8 mouse cellular contexts compared by ENCODE assay signal in genomic region chr2:84872105-84872716, GRCm38 (mm10). TPM values are rescaled to one million over a fixed set of nuclear protein-coding genes. Genes with fewer than 3 reads are reported as not detected.
A peak's percentile ranks its signal among the peaks of the same experiment; 100 is the strongest.
DNase-seq lines count a peak whose midpoint lies in the region; ATAC-seq and TF ChIP-seq lines count a peak whose summit lies in the region.

No protein-coding gene starts in this region.

- peak overlapping the region; percentile 45 for H3K9ac ChIP-seq in ES-Bruce4 (ENCODE audit: low read depth, poor library complexity, severe bottlenecking)
- H3K9ac ChIP-seq in hindbrain, embryonic 15.5 days: peak overlapping the region; percentile 44
- peak overlapping the region; percentile 33; the same call in 1 of the 2 replicates for H3K9ac ChIP-seq in limb, embryonic 15.5 days
- peak overlapping the region; percentile 44; the same call in 1 of the 2 replicates for H3K9ac ChIP-seq in midbrain, embryonic 14.5 days (replicated peaks; ENCODE audit: low read length)

- peak overlapping the region; percentile 44 for H3K4me3 ChIP-seq in ES-Bruce4 (ENCODE audit: low read depth, low read length)
- peak overlapping the region; percentile 61 for H3K4me3 ChIP-seq in hindbrain, embryonic 15.5 days
- peak overlapping the region; percentile 52 for H3K4me3 ChIP-seq in limb, embryonic 15.5 days
- peak overlapping the region; percentile 46 for H3K4me3 ChIP-seq in midbrain, embryonic 14.5 days (replicated peaks; ENCODE audit: low read depth, low read length)

- WGBS in hindbrain, embryonic 15.5 days: under 1% methylated on average over 78 of the region's 78 CpGs
- under 1% methylated on average over 78 of the region's 78 CpGs for WGBS in limb, embryonic 15.5 days
- WGBS in midbrain, embryonic 14.5 days: 1% methylated on average over 75 of the region's 78 CpGs

- peak overlapping the region; percentile 92 for H3K4me2 ChIP-seq in hindbrain, embryonic 15.5 days
- H3K4me2 ChIP-seq in limb, embryonic 15.5 days: peak overlapping the region; percentile 97
- peak overlapping the region; percentile 77 for H3K4me2 ChIP-seq in midbrain, embryonic 14.5 days (ENCODE audit: low read length)

- no peak overlapping the region for H3K27ac ChIP-seq in ES-Bruce4 (ENCODE audit: insufficient read depth, low read length)
- no peak overlapping the region for H3K27ac ChIP-seq in hindbrain, embryonic 15.5 days (replicated peaks)
- H3K27ac ChIP-seq in limb, embryonic 15.5 days: no peak overlapping the region
- no peak overlapping the region for H3K27ac ChIP-seq in midbrain, embryonic 14.5 days (replicated peaks; ENCODE audit: low read depth, low read length)

- no peaks in the 10 kb centered on the region for H3K9me3 ChIP-seq in ES-Bruce4 (replicated peaks; ENCODE audit: control insufficient read depth, insufficient read depth, low read length, poor library complexity, severe bottlenecking)
- H3K9me3 ChIP-seq in hindbrain, embryonic 15.5 days: no peaks in the 10 kb centered on the region
- no peaks in the 10 kb centered on the region for H3K9me3 ChIP-seq in limb, embryonic 15.5 days
- H3K9me3 ChIP-seq in midbrain, embryonic 14.5 days (ENCODE audit: control insufficient read depth, low read length): no peaks in the 10 kb centered on the region

- TF ChIP-seq CTCF in ES-Bruce4 (IDR thresholded peaks at IDR 0.05; ENCODE audit: low read depth, low read length): no peak

- peaks cover 14% of the 10 kb centered on the region for H3K27me3 ChIP-seq in ES-Bruce4 (ENCODE audit: control insufficient read depth, insufficient read depth, low read length, poor library complexity, severe bottlenecking)
- H3K27me3 ChIP-seq in hindbrain, embryonic 15.5 days: peaks cover 79% of the 10 kb centered on the region
- H3K27me3 ChIP-seq in limb, embryonic 15.5 days: peaks cover 97% of the 10 kb centered on the region
- peaks cover 47% of the 10 kb centered on the region for H3K27me3 ChIP-seq in midbrain, embryonic 14.5 days (ENCODE audit: control insufficient read depth, insufficient read depth, low read length)

- TF ChIP-seq POLR2A in ES-Bruce4 (IDR thresholded peaks at IDR 0.05; ENCODE audit: insufficient read depth, low read length): no peak

- H3K4me1 ChIP-seq in ES-Bruce4 (ENCODE audit: control insufficient read depth, insufficient read depth, low read length): no peaks in the 10 kb centered on the region
- peaks cover 12% of the 10 kb centered on the region for H3K4me1 ChIP-seq in hindbrain, embryonic 15.5 days (replicated peaks)
- peaks cover 13% of the 10 kb centered on the region for H3K4me1 ChIP-seq in limb, embryonic 15.5 days
- H3K4me1 ChIP-seq in midbrain, embryonic 14.5 days (ENCODE audit: control insufficient read depth, insufficient read depth, low read length): 0 out of 2 replicates have a peak, but pooled peaks cover 6% of the 10 kb centered on the region

- ATAC-seq in hindbrain, embryonic 15.5 days (ENCODE audit: low FRiP score, low read depth): peak; percentile 55
- ATAC-seq in limb, embryonic 15.5 days (ENCODE audit: insufficient number of reproducible peaks, low FRiP score, low TSS enrichment, low read depth): no peak
- peak; percentile 54; the same call in 1 of the 2 replicates for ATAC-seq in midbrain, embryonic 14.5 days (ENCODE audit: low FRiP score, low TSS enrichment)

- no peak for TF ChIP-seq EP300 in ES-Bruce4 (IDR thresholded peaks at IDR 0.05; ENCODE audit: insufficient read depth, low read depth, low read length)

- no peaks in the 10 kb centered on the region for H3K36me3 ChIP-seq in ES-Bruce4 (ENCODE audit: control insufficient read depth, insufficient read depth, low read length, poor library complexity, severe bottlenecking)
- no peaks in the 10 kb centered on the region for H3K36me3 ChIP-seq in hindbrain, embryonic 15.5 days
- H3K36me3 ChIP-seq in limb, embryonic 15.5 days: no peaks in the 10 kb centered on the region
- H3K36me3 ChIP-seq in midbrain, embryonic 14.5 days (ENCODE audit: control insufficient read depth, insufficient read depth, low read length): no peaks in the 10 kb centered on the region

- peak; percentile 78 for DNase-seq in adrenal gland, postnatal 25 days
- DNase-seq in gastrocnemius, adult 18-20 months (ENCODE audit: low spot score): peak; percentile 61
- DNase-seq in midbrain, embryonic 14.5 days: peak; percentile 62
- DNase-seq in MN1 (ENCODE audit: low spot score): no peak
- no peak for DNase-seq in spleen, adult 12 weeks (ENCODE audit: low spot score)

RNA-seq across cellular contexts. Expression of gene Rtn4rl2, which starts 14.3 kb away (rescaled TPM):
- polyA plus RNA-seq in ES-Bruce4 (2011; ENCODE audit: insufficient read depth, insufficient read length, low read depth, missing spikeins): not detected in 2 replicates
- total RNA-seq in adrenal gland, postnatal 25 days (2021): 1.2 TPM in 2 replicates
- total RNA-seq in gastrocnemius, adult 18-20 months (2021): under 1 TPM; 0.52 to 0.62 TPM
- 5.0 and 6.2 TPM in 2 replicates for polyA plus RNA-seq in hindbrain, embryonic 15.5 days (2015; fragmentation: Nextera tagmentation; extraction: Ambion mirVana)
- 0.96 TPM in 2 replicates for polyA plus RNA-seq in limb, embryonic 15.5 days (2015; fragmentation: Nextera tagmentation; extraction: Ambion mirVana)
- 4.5 and 5.6 TPM in 2 replicates for polyA plus RNA-seq in midbrain, embryonic 14.5 days (2014; fragmentation: Nextera tagmentation; extraction: Ambion mirVana)

RNA-seq across cellular contexts. Expression of gene Slc43a1, which starts 33.6 kb away (rescaled TPM):
- 11.5 and 12.3 TPM in 2 replicates for polyA plus RNA-seq in ES-Bruce4 (2011; ENCODE audit: insufficient read depth, insufficient read length, low read depth, missing spikeins)
- 2.4 and 4.3 TPM in 2 replicates for total RNA-seq in adrenal gland, postnatal 25 days (2021)
- 10 to 100 TPM; 11.0 to 12.7 TPM for total RNA-seq in gastrocnemius, adult 18-20 months (2021)
- 2.3 and 2.4 TPM in 2 replicates for polyA plus RNA-seq in hindbrain, embryonic 15.5 days (2015; fragmentation: Nextera tagmentation; extraction: Ambion mirVana)
- 14.5 and 16.5 TPM in 2 replicates for polyA plus RNA-seq in limb, embryonic 15.5 days (2015; fragmentation: Nextera tagmentation; extraction: Ambion mirVana)
- polyA plus RNA-seq in midbrain, embryonic 14.5 days (2014; fragmentation: Nextera tagmentation; extraction: Ambion mirVana): 0.90 and 2.4 TPM in 2 replicates

RNA-seq across cellular contexts. Expression of gene Timm10, which starts 45.4 kb away (rescaled TPM):
- 40.8 and 47.3 TPM in 2 replicates for polyA plus RNA-seq in ES-Bruce4 (2011; ENCODE audit: insufficient read depth, insufficient read length, low read depth, missing spikeins)
- total RNA-seq in adrenal gland, postnatal 25 days (2021): 40.4 and 43.8 TPM in 2 replicates
- 10 to 100 TPM; 38.2 to 57.8 TPM for total RNA-seq in gastrocnemius, adult 18-20 months (2021)
- 73.4 and 75.2 TPM in 2 replicates for polyA plus RNA-seq in hindbrain, embryonic 15.5 days (2015; fragmentation: Nextera tagmentation; extraction: Ambion mirVana)
- polyA plus RNA-seq in limb, embryonic 15.5 days (2015; fragmentation: Nextera tagmentation; extraction: Ambion mirVana): 45.0 and 49.8 TPM in 2 replicates
- polyA plus RNA-seq in midbrain, embryonic 14.5 days (2014; fragmentation: Nextera tagmentation; extraction: Ambion mirVana): 58.6 and 80.6 TPM in 2 replicates

RNA-seq across cellular contexts. Expression of gene Smtnl1, which starts 49.8 kb away (rescaled TPM):
- polyA plus RNA-seq in ES-Bruce4 (2011; ENCODE audit: insufficient read depth, insufficient read length, low read depth, missing spikeins): 2.6 and 2.8 TPM in 2 replicates
- not detected in 2 replicates for total RNA-seq in adrenal gland, postnatal 25 days (2021)
- 100 to 1,000 TPM; 104 to 119 TPM for total RNA-seq in gastrocnemius, adult 18-20 months (2021)
- polyA plus RNA-seq in hindbrain, embryonic 15.5 days (2015; fragmentation: Nextera tagmentation; extraction: Ambion mirVana): not detected in 2 replicates
- polyA plus RNA-seq in limb, embryonic 15.5 days (2015; fragmentation: Nextera tagmentation; extraction: Ambion mirVana): 0.76 and 3.4 TPM in 2 replicates
- not detected in 2 replicates for polyA plus RNA-seq in midbrain, embryonic 14.5 days (2014; fragmentation: Nextera tagmentation; extraction: Ambion mirVana)

Comparison
In these comparisons a context has a peak if more than half of its experiments do, and no peak if none do; other contexts are left out.
1. DNase-seq: peak in adrenal gland, postnatal 25 days (single experiment), gastrocnemius, adult 18-20 months (single experiment) and midbrain, embryonic 14.5 days (single experiment); none in MN1 (single experiment) and spleen, adult 12 weeks (single experiment).
2. Peak in every context shown above with its lines, with median percentiles within 50 percentile points of each other: H3K4me3 ChIP-seq, H3K9ac ChIP-seq and H3K4me2 ChIP-seq.